Mouse (Mus musculus): Measurements from ENCODE around the gene Fcna. TPM values are rescaled to one million over a fixed set of nuclear protein-coding genes. Genes with fewer than 3 reads are reported as not detected.
A peak's percentile ranks its signal among the peaks of the same experiment; 100 is the strongest.

Gene Fcna
- total RNA-seq, 2 experiments from 2014 or later, result 1.8 to 5.3 TPM

- no peak for TF ChIP-seq CTCF (IDR thresholded peaks at IDR 0.05)
- Histone ChIP-seq H3K27ac (no peak overlapping the region), H3K4me3 (no peak overlapping the region)
- DNase-seq, result no peak
- intact Hi-C loops (cut with DNase I), result no loop called here
These were observed 29.1 kb downstream of the Fcna start for GRCm38 (mm10) chr2:25598749-25599148.

GRCm38 (mm10) chr2:25596765-25597510 lies 30.9 kb downstream of the Fcna start:
- intact Hi-C loops (cut with DNase I), result no loop called here
- TF ChIP-seq CTCF (IDR thresholded peaks at IDR 0.05), result no peak
- no peak overlapping the region for H3K4me3 ChIP-seq
- no peak overlapping the region for H3K27ac ChIP-seq
- DNase-seq, result no peak

DNA sequence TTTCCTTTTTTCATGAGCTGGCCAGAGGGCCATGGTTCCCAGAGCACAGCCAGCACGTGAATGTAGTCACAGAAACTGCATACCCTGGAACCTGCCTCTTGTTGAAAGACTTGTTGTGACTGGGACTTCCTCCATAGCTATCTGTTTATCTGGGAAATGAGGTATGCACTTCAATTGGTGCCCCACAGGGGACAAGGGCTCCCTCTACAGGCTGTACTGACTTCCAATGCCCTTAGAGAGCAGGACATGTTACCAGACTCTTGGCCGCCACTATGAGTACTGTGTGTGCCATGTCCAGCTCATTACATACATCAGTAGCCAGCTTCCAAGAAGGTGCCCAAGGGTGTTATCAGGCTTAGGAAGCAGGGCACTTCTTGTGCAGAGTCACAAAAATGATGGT lies 36.0 kb downstream of the Fcna start:
- peak; percentile 67 for TF ChIP-seq CTCF (IDR thresholded peaks at IDR 0.05)
- no peak overlapping the region for H3K4me3 ChIP-seq
- intact Hi-C loops (cut with DNase I), result no loop called here
- peak; percentile 67 for DNase-seq
- no peak overlapping the region for H3K27ac ChIP-seq

GRCm38 (mm10) chr2:25588227-25588907 lies 39.5 kb downstream of the Fcna start:
- Histone ChIP-seq H3K4me3 (no peak overlapping the region), H3K27ac (no peak overlapping the region)
- intact Hi-C loops (cut with DNase I), result no loop called here
- TF ChIP-seq CTCF (IDR thresholded peaks at IDR 0.05), result no peak
- no peak for DNase-seq

- intact Hi-C loops (cut with DNase I), result no loop called here
- Histone ChIP-seq H3K27ac (no peak overlapping the region), H3K4me3 (no peak overlapping the region)
- DNase-seq, result no peak
- no peak for TF ChIP-seq CTCF (IDR thresholded peaks at IDR 0.05)
These were observed 40.5 kb downstream of the Fcna start for GRCm38 (mm10) chr2:25587290-25587689.

- TF ChIP-seq CTCF (IDR thresholded peaks at IDR 0.05), result no peak
- intact Hi-C loops (cut with DNase I), result no loop called here
- Histone ChIP-seq H3K4me3 (no peak overlapping the region), H3K27ac (no peak overlapping the region)
- peak; percentile 13 for DNase-seq
These were observed 42.2 kb downstream of the Fcna start for GRCm38 (mm10) chr2:25585601-25586000.

DNA sequence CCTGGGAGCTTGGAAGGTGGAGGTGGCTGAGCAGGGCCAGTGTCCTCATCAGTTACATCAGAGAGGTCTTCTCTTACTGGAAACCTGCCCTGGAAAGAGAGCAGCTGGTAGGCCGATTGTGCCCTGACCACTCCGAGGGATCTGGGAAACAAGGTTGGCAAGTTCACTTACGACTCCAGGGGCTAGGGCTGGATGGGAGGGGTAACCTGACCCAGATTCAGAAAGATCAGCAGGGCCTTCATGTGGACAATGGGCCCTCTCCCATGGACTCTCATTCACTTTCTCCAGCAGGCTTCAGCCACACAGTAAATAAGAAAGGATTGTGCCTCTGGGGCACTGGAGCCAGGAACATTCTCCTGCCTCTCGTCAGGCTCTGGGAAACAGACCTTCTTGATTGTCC lies 43.0 kb downstream of the Fcna start:
- no peak for TF ChIP-seq CTCF (IDR thresholded peaks at IDR 0.05)
- intact Hi-C loops (cut with DNase I), result no loop called here
- Histone ChIP-seq H3K4me3 (no peak overlapping the region), H3K27ac (no peak overlapping the region)
- DNase-seq, result peak; percentile 10

- H3K4me3 ChIP-seq, result no peak overlapping the region
- intact Hi-C loops (cut with DNase I), result no loop called here
- no peak for TF ChIP-seq CTCF (IDR thresholded peaks at IDR 0.05)
- DNase-seq, result peak; percentile 10
- no peak overlapping the region for H3K27ac ChIP-seq
These were observed 43.7 kb downstream of the Fcna start for GRCm38 (mm10) chr2:25584152-25584551.

GRCm38 (mm10) chr2:25583571-25583970 lies 44.3 kb downstream of the Fcna start:
- peak; percentile 15 for DNase-seq
- intact Hi-C loops (cut with DNase I), result no loop called here

GRCm38 (mm10) chr2:25583120-25583481 lies 44.7 kb downstream of the Fcna start:
- no peak overlapping the region for H3K4me3 ChIP-seq
- intact Hi-C loops (cut with DNase I), result no loop called here
- DNase-seq, result peak; percentile 22
- no peak for TF ChIP-seq CTCF (IDR thresholded peaks at IDR 0.05)
- H3K27ac ChIP-seq, result no peak overlapping the region

More at GRCm38 (mm10) chr2:25583571-25583970, 44.3 kb downstream of the Fcna start:
- Histone ChIP-seq H3K27ac (no peak overlapping the region), H3K4me3 (no peak overlapping the region)
- TF ChIP-seq CTCF (IDR thresholded peaks at IDR 0.05), result no peak

- intact Hi-C loops (cut with DNase I), result no loop called here
- peak; percentile 36 for DNase-seq
- Histone ChIP-seq H3K4me3 (no peak overlapping the region), H3K27ac (no peak overlapping the region)
- TF ChIP-seq CTCF (IDR thresholded peaks at IDR 0.05), result no peak
These were observed 45.2 kb downstream of the Fcna start for GRCm38 (mm10) chr2:25582466-25583119.

- DNase-seq, result peak; percentile 29
- intact Hi-C loops (cut with DNase I), result loop anchor here (2.0 kb wide), 1 partner anchor 71 kb away; no protein-coding TSS in a partner anchor
- H3K4me3 ChIP-seq, result peak overlapping the region; percentile 66
- TF ChIP-seq CTCF (IDR thresholded peaks at IDR 0.05), result no peak
- no peak overlapping the region for H3K27ac ChIP-seq
These were observed 45.9 kb downstream of the Fcna start for GRCm38 (mm10) chr2:25581901-25582301.

DNA sequence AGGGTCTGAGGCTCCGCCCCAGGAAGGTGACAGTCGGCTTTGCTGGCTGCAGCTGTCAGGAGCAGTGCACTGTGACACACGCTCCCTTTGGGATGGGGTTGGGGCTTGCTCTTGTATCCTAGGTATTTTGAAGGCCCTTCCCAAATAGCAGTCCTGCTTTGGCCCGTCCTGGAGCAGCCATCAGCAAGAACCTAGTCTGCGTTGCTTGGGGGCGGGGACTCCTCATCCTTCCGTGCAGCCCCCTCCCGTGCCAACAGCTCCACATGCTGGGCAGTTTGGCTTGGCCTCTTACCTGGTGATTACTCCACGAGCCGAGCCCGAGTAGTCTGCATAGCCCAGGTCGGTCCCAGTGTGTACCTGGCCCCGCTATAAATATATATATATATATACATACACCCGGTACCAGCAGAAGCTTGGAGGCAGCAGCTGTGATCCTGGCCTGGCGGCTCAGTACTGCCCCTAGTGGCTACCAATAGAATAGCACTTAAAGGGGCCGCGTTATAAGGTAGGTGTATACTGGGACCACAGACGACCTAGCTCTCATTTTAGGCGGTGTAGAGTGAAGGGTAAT lies 46.5 kb downstream of the Fcna start, which contains the start of gene Ajm1:
Gene Ajm1 (minus strand): TSS at position 464 of the 571 bp plus-strand sequence.
- peak within 1 kb of the TSS; percentile 66 for H3K4me3 ChIP-seq
- no peak; the same call in 1 of the 2 replicates for TF ChIP-seq CTCF (IDR thresholded peaks at IDR 0.05)
- intact Hi-C loops (cut with DNase I), result loop anchor here (2.0 kb wide), 1 partner anchor 71 kb away; no protein-coding TSS in a partner anchor
- no peak within 1 kb of the TSS for H3K27ac ChIP-seq
- peak; percentile 63 for DNase-seq

Measured in gastrocnemius, adult 2 months (tissue).